Mouse (Mus musculus) E14TG2a.4 (cell line): Measurements from ENCODE around the gene Mgat4d.
A peak's percentile ranks its signal among the peaks of the same experiment; 100 is the strongest.
"Not testable (repeated sequence)": the region's sequence is repeated elsewhere in the genome, so short reads cannot be mapped to it uniquely, and the experiment has no call there.

Experiments
- H3K27me3 ChIP-seq: 2 replicates; pipeline ENCODE4 v1.6.1; 2014; ENCODE audit warnings: low read length, control low read depth; ENCODE audit not compliant: insufficient read depth
- H3K36me3 ChIP-seq: 2 replicates; pipeline ENCODE4 v1.6.1; 2014; ENCODE audit warnings: low read length, control low read depth; ENCODE audit not compliant: insufficient read depth
- H3K4me1 ChIP-seq: replicated peaks from 2 replicates; pipeline ENCODE4 v1.6.1; 2014; ENCODE audit warnings: low read depth, low read length, control low read depth
- H3K4me3 ChIP-seq: replicated peaks from 2 replicates; pipeline ENCODE4 v1.5.1; 2014; ENCODE audit warnings: mild to moderate bottlenecking, low read length
- H3K9me3 ChIP-seq: 2 replicates; pipeline ENCODE4 v1.6.1; 2014; ENCODE audit warnings: low read length, control low read depth
- CTCF ChIP-seq: conservative IDR thresholded peaks from 2 replicates; pipeline ENCODE4 v1.5.1; 2014; ENCODE audit warnings: low read length
- NANOG ChIP-seq: IDR thresholded peaks from 2 replicates; pipeline ENCODE4 v1.6.1; 2014; ENCODE audit warnings: borderline replicate concordance, low read length, mixed read lengths
- POU5F1 ChIP-seq: IDR thresholded peaks from 2 replicates; pipeline ENCODE4 v1.6.1; 2014; ENCODE audit warnings: low read length, borderline replicate concordance

Gene Mgat4d

GRCm38 (mm10) chr8:83348263-83348662 is at the start of gene Mgat4d:
Gene Mgat4d (plus strand): TSS chr8:83348471.
- no peak within 1 kb of the TSS for H3K4me3 ChIP-seq
- peaks cover 6% of the 10 kb centered on the region; the same call in 1 of the 2 replicates for H3K4me1 ChIP-seq
- no peak for TF ChIP-seq NANOG
- no peak for TF ChIP-seq POU5F1
- TF ChIP-seq CTCF = no peak
- H3K27me3 ChIP-seq = peaks cover 16% of the 10 kb centered on the region
- H3K9me3 ChIP-seq = no peaks in the 10 kb centered on the region
- H3K36me3 ChIP-seq = no peaks in the 10 kb centered on the region

- peaks cover 4% of the 10 kb centered on the region for H3K4me1 ChIP-seq
- H3K9me3 ChIP-seq = no peaks in the 10 kb centered on the region
- no peak for TF ChIP-seq NANOG
- TF ChIP-seq CTCF = peak; percentile 80
- H3K4me3 ChIP-seq = no peak overlapping the region
- H3K27me3 ChIP-seq = no peaks in the 10 kb centered on the region
- no peaks in the 10 kb centered on the region for H3K36me3 ChIP-seq
These were observed 48.1 kb upstream of the Mgat4d start for GRCm38 (mm10) chr8:83300135-83300534.

- Histone ChIP-seq H3K4me3 (no peak overlapping the region; the same call in 1 of the 2 replicates), H3K27me3 (no peaks in the 10 kb centered on the region), H3K9me3 (no peaks in the 10 kb centered on the region), H3K36me3 (no peaks in the 10 kb centered on the region), H3K4me1 (peaks cover 34% of the 10 kb centered on the region)
- TF ChIP-seq POU5F1 = no peak
These were observed 43.3 kb upstream of the Mgat4d start for GRCm38 (mm10) chr8:83304946-83305345.

GRCm38 (mm10) chr8:83309836-83310235 is 38.4 kb upstream of the Mgat4d start:
- Histone ChIP-seq H3K36me3 (no peaks in the 10 kb centered on the region), H3K4me3 (no peak overlapping the region), H3K4me1 (peaks cover 45% of the 10 kb centered on the region), H3K27me3 (no peaks in the 10 kb centered on the region), H3K9me3 (no peaks in the 10 kb centered on the region)
- TF ChIP-seq NANOG (no peak), CTCF (no peak), POU5F1 (no peak)

- peaks cover 34% of the 10 kb centered on the region for H3K4me1 ChIP-seq
- peak overlapping the region; percentile 30; the same call in 1 of the 2 replicates for H3K4me3 ChIP-seq
- H3K27me3 ChIP-seq, H3K9me3 ChIP-seq: not testable (repeated sequence)
- H3K36me3 ChIP-seq = peaks cover 19% of the 10 kb centered on the region
These were observed 33.2 kb upstream of the Mgat4d start for GRCm38 (mm10) chr8:83315084-83315483.

- peak; percentile 64; the same call in 1 of the 2 replicates for TF ChIP-seq NANOG
- TF ChIP-seq CTCF = no peak
- Histone ChIP-seq H3K4me3 (peak overlapping the region; percentile 30; the same call in 1 of the 2 replicates), H3K36me3 (peaks cover 19% of the 10 kb centered on the region), H3K9me3 (no peaks in the 10 kb centered on the region), H3K27me3 (no peaks in the 10 kb centered on the region), H3K4me1 (peaks cover 39% of the 10 kb centered on the region)
These were observed 32.6 kb upstream of the Mgat4d start for GRCm38 (mm10) chr8:83315691-83316090.

- TF ChIP-seq POU5F1 = no peak
- no peak for TF ChIP-seq NANOG
- no peak for TF ChIP-seq CTCF
- Histone ChIP-seq H3K27me3 (no peaks in the 10 kb centered on the region), H3K9me3 (no peaks in the 10 kb centered on the region), H3K36me3 (peaks cover 19% of the 10 kb centered on the region), H3K4me3 (0 out of 2 replicates have a peak overlapping the region, but pooled peaks have one; percentile 7), H3K4me1 (peaks cover 41% of the 10 kb centered on the region)
These were observed 27.7 kb upstream of the Mgat4d start for GRCm38 (mm10) chr8:83320543-83320942.

GRCm38 (mm10) chr8:83322374-83322773 is 25.9 kb upstream of the Mgat4d start:
- H3K27me3 ChIP-seq = no peaks in the 10 kb centered on the region
- no peaks in the 10 kb centered on the region for H3K9me3 ChIP-seq
- no peak for TF ChIP-seq CTCF
- no peak for TF ChIP-seq NANOG
- TF ChIP-seq POU5F1 = no peak
- H3K4me1 ChIP-seq = peaks cover 31% of the 10 kb centered on the region
- H3K4me3 ChIP-seq = no peak overlapping the region
- H3K36me3 ChIP-seq = peaks cover 14% of the 10 kb centered on the region

GRCm38 (mm10) chr8:83323056-83323455 is 25.2 kb upstream of the Mgat4d start:
- peaks cover 33% of the 10 kb centered on the region for H3K4me1 ChIP-seq
- peak; percentile 91 for TF ChIP-seq CTCF
- no peak for TF ChIP-seq NANOG
- H3K9me3 ChIP-seq = no peaks in the 10 kb centered on the region
- H3K27me3 ChIP-seq = no peaks in the 10 kb centered on the region
- H3K36me3 ChIP-seq = peaks cover 10% of the 10 kb centered on the region
- no peak overlapping the region for H3K4me3 ChIP-seq
